Mouse (Mus musculus) bone marrow macrophage, adult 2 months (primary cell): ENCODE measurements around the gene Slc29a2.

Experiments used
- CTCF ChIP-seq: IDR thresholded peaks from 2 replicates; pipeline ENCODE4 v1.5.1; 2012; ENCODE audit warnings: low read depth, mild to moderate bottlenecking, low read length, moderate library complexity
- POLR2A ChIP-seq: IDR thresholded peaks from 2 replicates; pipeline ENCODE4 v1.6.1; 2012; ENCODE audit warnings: mild to moderate bottlenecking, low read depth, low read length, borderline replicate concordance

DNA sequence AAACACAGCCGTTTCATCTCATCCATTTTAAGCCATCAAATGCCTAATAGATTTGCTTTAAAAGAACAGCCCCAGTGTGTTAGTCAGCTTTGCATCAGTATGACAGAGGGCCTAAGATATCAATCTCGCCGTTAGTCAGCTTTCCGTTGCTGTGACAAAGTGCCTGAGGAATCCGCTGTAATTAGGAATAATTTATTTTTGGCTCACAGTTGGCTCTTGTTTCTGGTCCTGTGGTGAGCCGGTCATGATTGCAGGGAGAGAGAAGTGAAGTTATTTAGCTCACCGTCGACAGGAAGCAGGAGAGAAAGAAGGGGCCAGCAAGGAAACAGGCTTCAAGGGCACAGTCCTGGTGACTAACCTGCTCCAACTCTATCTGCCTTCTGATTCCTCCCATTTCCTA, 10.5 kb upstream of the Slc29a2 start:
- TF ChIP-seq CTCF (no peak), POLR2A (no peak)
